Mouse (Mus musculus): ENCODE measurements around the gene Tlcd2. TPM values are rescaled to one million over a fixed set of nuclear protein-coding genes. Genes with fewer than 3 reads are reported as not detected.

Tlcd2 gene
- polyA plus RNA-seq (2017; shearing (Covaris generic)): 1 to 10 TPM; 1.8 to 4.8 TPM

GRCm38 (mm10) chr11:75460844-75461742, at the start of gene Tlcd2:
TSS of gene Tlcd2 (plus strand) at chr11:75461715.

DNA sequence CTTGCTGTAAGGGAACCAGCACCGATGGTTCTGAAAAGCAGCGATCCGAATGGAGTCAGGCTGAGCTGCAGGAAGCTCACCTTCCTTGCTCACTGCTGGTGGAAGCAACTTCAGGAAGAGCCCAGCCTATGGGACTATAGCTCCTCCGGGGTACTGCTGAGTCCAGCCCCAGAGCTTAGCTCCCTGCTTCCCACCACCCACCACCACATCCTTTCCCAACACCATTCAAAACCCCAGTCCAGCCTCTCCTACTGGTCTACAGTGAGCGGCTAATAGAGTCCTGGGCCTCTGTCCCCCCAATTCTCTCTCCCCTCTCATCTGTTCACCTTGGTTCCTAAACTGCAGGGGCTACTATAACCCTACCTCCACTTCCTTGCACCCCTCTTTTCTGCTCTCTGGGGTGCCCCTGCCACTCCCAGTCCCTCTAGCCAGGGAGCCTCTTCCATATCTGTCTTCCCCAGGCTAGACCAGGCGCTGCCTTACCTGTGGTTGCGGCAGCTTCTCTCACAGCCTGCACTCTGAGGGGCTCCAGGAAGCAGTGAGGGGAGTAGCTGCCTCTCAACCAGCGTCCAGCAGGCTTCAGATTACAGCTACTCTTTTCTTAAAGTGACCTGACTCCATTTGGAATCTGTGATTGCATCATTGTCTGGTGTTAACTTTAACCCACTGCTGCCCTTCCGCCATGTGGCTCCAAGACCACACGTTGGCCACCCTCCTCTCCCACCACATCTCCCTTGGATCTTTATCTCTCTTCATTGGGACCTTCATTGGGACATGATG, 39.3 kb upstream of the Tlcd2 start, which contains the start of gene Serpinf1:
Gene Serpinf1 (minus strand): TSS at position 689 of the 780 bp plus-strand sequence.

GRCm38 (mm10) chr11:75439363-75439762, 22.2 kb upstream of the Tlcd2 start, which contains the start of gene Serpinf2:
TSS of gene Serpinf2 (minus strand) at chr11:75439591.

DNA sequence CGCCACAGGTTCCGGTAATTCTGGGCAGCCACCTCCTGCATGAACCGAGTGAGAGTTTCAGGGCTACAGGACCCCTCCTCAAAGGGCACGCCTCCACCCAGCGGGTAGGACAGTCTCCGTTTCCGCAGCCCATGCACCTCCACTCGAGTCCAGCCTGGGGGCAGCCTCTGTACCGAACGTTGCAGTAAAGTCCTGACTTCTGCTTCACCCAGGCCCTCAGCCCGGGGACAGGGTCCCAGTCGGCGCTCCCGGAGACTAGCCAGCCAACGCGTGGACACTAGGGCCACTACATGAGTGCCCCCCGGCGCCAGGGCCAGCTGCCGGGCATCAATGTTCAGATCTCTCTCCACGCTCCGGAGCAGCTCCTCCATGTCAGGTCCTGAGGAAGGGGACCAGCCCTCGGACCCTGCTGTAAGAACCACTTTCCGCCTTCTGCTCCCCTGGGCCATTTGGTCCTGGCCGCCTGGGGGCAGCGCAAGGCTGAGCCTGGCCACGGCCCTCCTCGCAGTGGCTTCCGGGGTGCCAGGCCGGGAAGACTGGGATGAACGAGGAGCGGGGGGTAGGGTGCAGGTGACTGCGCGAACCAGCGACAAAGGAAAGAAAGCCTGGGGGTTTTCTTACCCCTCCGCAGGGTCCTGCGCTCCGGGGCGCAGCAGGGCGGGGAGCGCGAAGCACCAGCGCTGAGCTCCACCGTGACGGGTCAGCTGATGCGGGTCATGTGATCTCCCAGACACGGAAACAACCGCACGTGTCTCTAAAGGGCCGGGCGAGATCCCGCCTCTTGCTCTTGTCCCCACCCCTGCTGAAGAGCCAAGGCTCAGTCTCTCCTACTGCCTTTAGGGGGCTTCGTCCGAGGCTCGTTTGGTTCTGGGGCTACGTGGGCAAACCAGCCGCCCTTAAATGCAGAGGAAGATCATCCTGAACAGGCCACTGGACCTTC, 7.3 kb upstream of the Tlcd2 start, which contains the start of gene Wdr81:
Gene Wdr81 (minus strand): TSS at position 727 of the 940 bp plus-strand sequence.

GRCm38 (mm10) chr11:75486601-75487285, 25.2 kb downstream of the Tlcd2 start, which contains the start of gene Prpf8:
TSS of gene Prpf8 (plus strand) at chr11:75486816.

GRCm38 (mm10) chr11:75509741-75510626, 48.5 kb downstream of the Tlcd2 start, which contains the start of gene Rilp:
TSS of gene Rilp (plus strand) at chr11:75510094.

DNA sequence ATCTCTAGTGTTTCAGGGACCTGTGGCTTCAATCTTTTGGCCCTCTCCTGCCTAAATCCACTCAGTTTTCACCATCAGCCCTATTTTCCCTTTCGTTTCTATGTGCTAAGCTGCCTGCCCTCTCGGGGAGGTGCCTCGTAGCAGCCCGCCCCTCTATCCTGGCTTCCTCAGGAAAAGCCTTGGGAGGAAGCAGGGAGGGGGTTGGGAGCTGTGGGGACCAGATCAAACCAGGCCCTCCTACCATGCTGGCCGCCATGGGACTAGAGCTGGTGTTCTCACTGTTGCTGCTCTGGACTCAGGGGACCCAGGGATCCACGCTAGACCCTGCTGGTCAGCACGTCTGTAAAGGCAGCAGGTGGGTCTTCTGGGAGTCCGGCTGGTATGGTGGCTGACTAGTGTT, 51.8 kb downstream of the Tlcd2 start, which contains the start of gene Scarf1:
Gene Scarf1 (plus strand): TSS at position 205 of the 400 bp plus-strand sequence.

Other genes with a start within 250 kb of the Tlcd2 start
- gene Rpa1, start 113.4 kb upstream of the Tlcd2 start, polyA plus RNA-seq (2017; shearing (Covaris generic)): 100 to 1,000 TPM; 126 to 149 TPM
- gene Smyd4, start 113.3 kb upstream of the Tlcd2 start, polyA plus RNA-seq (2017; shearing (Covaris generic)): 10 to 100 TPM; 12.9 to 15.4 TPM
- 1 to 10 TPM; 2.2 to 2.9 TPM for gene Serpinf1, start 39.0 kb upstream of the Tlcd2 start, polyA plus RNA-seq (2017; shearing (Covaris generic))
- gene Serpinf2, start 22.1 kb upstream of the Tlcd2 start, polyA plus RNA-seq (2017; shearing (Covaris generic)): under 1 TPM in 1 of 2 experiments, not detected in 1; 0.16 TPM
- gene Wdr81, start 7.0 kb upstream of the Tlcd2 start, polyA plus RNA-seq (2017; shearing (Covaris generic)): 10 to 100 TPM in 1 of 2 experiments, 1 to 10 TPM in 1; 6.4 to 20.4 TPM
- gene Prpf8, start 25.1 kb downstream of the Tlcd2 start, polyA plus RNA-seq (2017; shearing (Covaris generic)): 10 to 100 TPM; 30.8 to 46.5 TPM
- not detected for gene Rilp, start 48.4 kb downstream of the Tlcd2 start, polyA plus RNA-seq (2017; shearing (Covaris generic))
- 1 to 10 TPM in 1 of 2 experiments, under 1 TPM in 1; 0.89 to 1.2 TPM for gene Scarf1, start 51.8 kb downstream of the Tlcd2 start, polyA plus RNA-seq (2017; shearing (Covaris generic))
- gene Slc43a2, start 70.0 kb downstream of the Tlcd2 start, polyA plus RNA-seq (2017; shearing (Covaris generic)): 10 to 100 TPM; 29.9 to 75.0 TPM
- gene Pitpna, start 126.4 kb downstream of the Tlcd2 start, polyA plus RNA-seq (2017; shearing (Covaris generic)): 100 to 1,000 TPM; 352 to 377 TPM
- 100 to 1,000 TPM; 121 to 145 TPM for gene Inpp5k, start 169.3 kb downstream of the Tlcd2 start, polyA plus RNA-seq (2017; shearing (Covaris generic))
- gene Myo1c, start 188.8 kb downstream of the Tlcd2 start, polyA plus RNA-seq (2017; shearing (Covaris generic)): 10 to 100 TPM; 18.2 to 34.4 TPM
- gene Crk, start 217.5 kb downstream of the Tlcd2 start, polyA plus RNA-seq (2017; shearing (Covaris generic)): 10 to 100 TPM; 46.8 to 48.2 TPM